Mouse (Mus musculus) testis, adult 2 months (tissue): Measurements from ENCODE around the gene Hoxa13.

Experiments
- CTCF ChIP-seq: fragments of 200-500 bp; IDR thresholded peaks from 2 replicates; pipeline ENCODE4 v1.5.1; 2012; ENCODE audit warnings: low read depth, mild to moderate bottlenecking, inconsistent platforms, low read length, moderate library complexity; ENCODE audit not compliant: control insufficient read depth, insufficient read depth, insufficient replicate concordance
- POLR2A ChIP-seq: fragments of 200-500 bp; IDR thresholded peaks from 2 replicates; pipeline ENCODE4 v1.6.1; 2012; ENCODE audit warnings: low read depth, mild to moderate bottlenecking, inconsistent platforms, low read length, moderate library complexity; ENCODE audit not compliant: control insufficient read depth

DNA sequence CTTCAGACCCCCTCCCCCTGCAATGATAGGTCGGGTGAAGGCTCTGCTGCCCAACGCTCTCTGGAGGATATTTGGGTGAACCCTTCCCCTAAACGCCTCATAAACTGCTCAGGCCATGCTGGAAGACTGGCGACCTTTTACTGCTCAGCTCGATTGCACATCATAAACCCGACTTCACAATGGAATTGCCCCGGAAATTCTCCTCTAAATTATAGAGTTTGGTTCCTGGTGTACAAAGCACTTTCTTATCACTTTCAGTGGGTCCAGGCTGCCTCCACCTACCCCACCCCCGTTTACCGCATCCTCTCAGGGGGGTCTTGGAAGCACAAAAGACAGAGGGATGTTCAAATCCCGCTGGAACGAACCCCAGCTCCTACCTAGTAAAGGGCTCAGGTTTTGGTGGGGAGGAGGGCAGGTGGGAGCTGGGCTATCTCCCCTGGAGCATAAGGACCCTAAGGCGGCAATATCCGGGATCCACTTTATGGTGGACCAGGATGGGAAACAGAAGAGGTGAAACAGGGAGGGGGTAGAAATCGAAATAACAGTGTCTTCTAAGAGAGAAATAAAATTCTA, 42.0 kb downstream of the Hoxa13 start:
- no peak for TF ChIP-seq POLR2A
- no peak for TF ChIP-seq CTCF
